ENCODE assay signal across 10 mouse cellular contexts in the genomic region with DNA sequence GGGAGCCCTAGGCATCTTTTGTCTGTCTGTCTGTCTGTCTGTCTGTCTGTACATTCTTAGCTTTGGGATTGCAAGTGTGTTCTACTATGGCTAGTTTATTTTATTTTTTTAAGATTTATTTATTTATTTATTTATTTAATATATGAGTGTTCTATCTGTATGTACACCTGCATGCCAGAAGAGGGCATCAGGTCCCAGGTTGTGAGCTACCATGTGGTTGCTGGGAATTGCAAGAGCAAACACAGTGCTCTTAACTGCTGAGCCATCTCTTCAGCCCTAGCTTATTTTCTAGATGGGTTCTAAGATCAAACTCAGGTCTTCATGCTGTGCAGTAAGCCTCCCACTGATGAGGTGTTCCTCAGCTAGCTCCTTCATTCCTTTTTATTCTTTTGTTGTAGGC. TPM values are rescaled to one million over a fixed set of nuclear protein-coding genes. Genes with fewer than 3 reads are reported as not detected.
DNase-seq lines count a peak whose midpoint lies in the region; ATAC-seq and TF ChIP-seq lines count a peak whose summit lies in the region.
"Had no signal": no experiment of that assay in that cellular context is flagged by ENCODE, and none has a peak within 500 bp of the region (broad histone marks: within the 10 kb centered on the region; RNA-seq: fewer than 3 reads in every experiment).

No protein-coding gene starts in this region.

- no peak overlapping the region for H3K27ac ChIP-seq in forebrain, postnatal 0 days (ENCODE audit: low read depth, low read length)
- no peak overlapping the region for H3K27ac ChIP-seq in forebrain, embryonic 13.5 days
- H3K27ac ChIP-seq in lung, embryonic 14.5 days (ENCODE audit: low read depth): no peak overlapping the region
- no peak overlapping the region for H3K27ac ChIP-seq in ES-Bruce4 (ENCODE audit: insufficient read depth, low read length)

- TF ChIP-seq CTCF in forebrain, postnatal 0 days (IDR thresholded peaks at IDR 0.05; ENCODE audit: low read depth): peak; percentile 54
- TF ChIP-seq CTCF in lung, embryonic 14.5 days (IDR thresholded peaks at IDR 0.05; ENCODE audit: low read depth): peak; percentile 50
- TF ChIP-seq CTCF in ES-Bruce4 (IDR thresholded peaks at IDR 0.05; ENCODE audit: low read depth, low read length): peak; percentile 36

- H3K27me3 ChIP-seq in forebrain, postnatal 0 days (ENCODE audit: insufficient read depth, low read length): no peaks in the 10 kb centered on the region
- H3K27me3 ChIP-seq in forebrain, embryonic 13.5 days: no peaks in the 10 kb centered on the region
- H3K27me3 ChIP-seq in lung, embryonic 14.5 days (ENCODE audit: insufficient read depth, low read length): no peaks in the 10 kb centered on the region
- H3K27me3 ChIP-seq in ES-Bruce4 (ENCODE audit: control insufficient read depth, insufficient read depth, low read length, poor library complexity, severe bottlenecking): no peaks in the 10 kb centered on the region
- H3K27me3 ChIP-seq: Patski had no signal

- TF ChIP-seq EP300 in ES-Bruce4 (IDR thresholded peaks at IDR 0.05; ENCODE audit: insufficient read depth, low read depth, low read length): no peak

- DNase-seq in forebrain, postnatal 0 days: peak; percentile 52
- peak; percentile 51 for DNase-seq in lung, embryonic 14.5 days
- no peak for DNase-seq in lung, postnatal 14 days
- no peak for DNase-seq in urinary bladder, postnatal 25 days (ENCODE audit: low spot score)
- no peak for DNase-seq in urinary bladder, postnatal 10 days (ENCODE audit: low spot score)
- DNase-seq: heart, postnatal 14 days had no signal

- no peak overlapping the region for H3K9ac ChIP-seq in forebrain, postnatal 0 days
- no peak overlapping the region for H3K9ac ChIP-seq in forebrain, embryonic 13.5 days
- H3K9ac ChIP-seq in lung, embryonic 14.5 days: no peak overlapping the region
- no peak overlapping the region for H3K9ac ChIP-seq in ES-Bruce4 (ENCODE audit: low read depth, poor library complexity, severe bottlenecking)

- H3K4me3 ChIP-seq in forebrain, postnatal 0 days (ENCODE audit: low read depth, low read length): no peak overlapping the region
- H3K4me3 ChIP-seq in forebrain, embryonic 13.5 days: no peak overlapping the region
- no peak overlapping the region for H3K4me3 ChIP-seq in lung, embryonic 14.5 days (ENCODE audit: low read depth, low read length)
- no peak overlapping the region for H3K4me3 ChIP-seq in ES-Bruce4 (ENCODE audit: low read depth, low read length)

- H3K36me3 ChIP-seq in forebrain, postnatal 0 days (ENCODE audit: insufficient read depth): peaks cover 64% of the 10 kb centered on the region
- peaks cover 63% of the 10 kb centered on the region for H3K36me3 ChIP-seq in forebrain, embryonic 13.5 days (ENCODE audit: poor library complexity, severe bottlenecking)
- H3K36me3 ChIP-seq in lung, embryonic 14.5 days (ENCODE audit: insufficient read depth): peaks cover 28% of the 10 kb centered on the region
- H3K36me3 ChIP-seq in ES-Bruce4 (ENCODE audit: control insufficient read depth, insufficient read depth, low read length, poor library complexity, severe bottlenecking): no peaks in the 10 kb centered on the region; the same call in 1 of the 2 replicates

- H3K4me2 ChIP-seq in forebrain, postnatal 0 days (ENCODE audit: low read depth): no peak overlapping the region
- no peak overlapping the region for H3K4me2 ChIP-seq in forebrain, embryonic 13.5 days
- no peak overlapping the region for H3K4me2 ChIP-seq in lung, embryonic 14.5 days

- TF ChIP-seq POLR2A in ES-Bruce4 (IDR thresholded peaks at IDR 0.05; ENCODE audit: insufficient read depth, low read length): no peak

- no peaks in the 10 kb centered on the region for H3K9me3 ChIP-seq in forebrain, postnatal 0 days (ENCODE audit: low read length)
- no peaks in the 10 kb centered on the region for H3K9me3 ChIP-seq in forebrain, embryonic 13.5 days (replicated peaks)
- H3K9me3 ChIP-seq in lung, embryonic 14.5 days (ENCODE audit: low read depth, low read length): no peaks in the 10 kb centered on the region
- no peaks in the 10 kb centered on the region for H3K9me3 ChIP-seq in ES-Bruce4 (replicated peaks; ENCODE audit: control insufficient read depth, insufficient read depth, low read length, poor library complexity, severe bottlenecking)

- H3K4me1 ChIP-seq in forebrain, postnatal 0 days (ENCODE audit: insufficient read depth): no peaks in the 10 kb centered on the region
- H3K4me1 ChIP-seq in forebrain, embryonic 13.5 days: peaks cover 5% of the 10 kb centered on the region
- H3K4me1 ChIP-seq in lung, embryonic 14.5 days (ENCODE audit: insufficient read depth): no peaks in the 10 kb centered on the region
- peaks cover 6% of the 10 kb centered on the region for H3K4me1 ChIP-seq in ES-Bruce4 (ENCODE audit: control insufficient read depth, insufficient read depth, low read length)

- ATAC-seq in forebrain, postnatal 0 days: peak; percentile 65; the same call in 1 of the 2 replicates
- ATAC-seq in forebrain, embryonic 13.5 days: no peak
- no peak for ATAC-seq in lung, embryonic 14.5 days (ENCODE audit: insufficient read depth)
- ATAC-seq in megakaryocyte progenitor cell, adult 5-6 weeks (replicated peaks; ENCODE audit: poor library complexity): peak; percentile 47
- ATAC-seq: Patski had no signal

RNA-seq across cellular contexts. Expression of a gene that starts 9.5 kb away (rescaled TPM):
- 24.6 and 28.8 TPM in 2 replicates for total RNA-seq in forebrain, postnatal 0 days (2014; rRNA removed)
- polyA plus RNA-seq in forebrain, postnatal 0 days (2015; fragmentation: Nextera tagmentation; extraction: Ambion mirVana): 12.8 and 18.3 TPM in 2 replicates
- polyA plus RNA-seq in forebrain, embryonic 13.5 days (2015; fragmentation: Nextera tagmentation; extraction: Ambion mirVana): 11.9 and 14.4 TPM in 2 replicates
- polyA plus RNA-seq in lung, embryonic 14.5 days (2014; fragmentation: Nextera tagmentation; extraction: Ambion mirVana): 6.0 and 6.2 TPM in 2 replicates
- 8.3 and 9.9 TPM in 2 replicates for polyA plus RNA-seq in ES-Bruce4 (2011; ENCODE audit: insufficient read depth, insufficient read length, low read depth, missing spikeins)
- 14.3 and 18.1 TPM in 2 replicates for total RNA-seq in megakaryocyte progenitor cell, adult 5-6 weeks (2015)
- 14.2 and 15.7 TPM in 2 replicates for total RNA-seq in megakaryocyte progenitor cell, adult 5-6 weeks (2017)

RNA-seq across cellular contexts. Expression of a gene that starts 11.7 kb away (rescaled TPM):
- 2,022 and 2,511 TPM in 2 replicates for total RNA-seq in forebrain, postnatal 0 days (2014; rRNA removed)
- polyA plus RNA-seq in forebrain, postnatal 0 days (2015; fragmentation: Nextera tagmentation; extraction: Ambion mirVana): 1,543 and 1,551 TPM in 2 replicates
- polyA plus RNA-seq in forebrain, embryonic 13.5 days (2015; fragmentation: Nextera tagmentation; extraction: Ambion mirVana): 1,974 and 2,008 TPM in 2 replicates
- 1,954 TPM in 2 replicates for polyA plus RNA-seq in lung, embryonic 14.5 days (2014; fragmentation: Nextera tagmentation; extraction: Ambion mirVana)
- 933 and 990 TPM in 2 replicates for polyA plus RNA-seq in ES-Bruce4 (2011; ENCODE audit: insufficient read depth, insufficient read length, low read depth, missing spikeins)
- total RNA-seq in megakaryocyte progenitor cell, adult 5-6 weeks (2015): 3,979 and 4,068 TPM in 2 replicates
- total RNA-seq in megakaryocyte progenitor cell, adult 5-6 weeks (2017): 1,418 and 1,569 TPM in 2 replicates

RNA-seq across cellular contexts. Expression of a gene that starts 22.8 kb away (rescaled TPM):
- 47.2 and 56.0 TPM in 2 replicates for total RNA-seq in forebrain, postnatal 0 days (2014; rRNA removed)
- polyA plus RNA-seq in forebrain, postnatal 0 days (2015; fragmentation: Nextera tagmentation; extraction: Ambion mirVana): 39.6 and 43.5 TPM in 2 replicates
- polyA plus RNA-seq in forebrain, embryonic 13.5 days (2015; fragmentation: Nextera tagmentation; extraction: Ambion mirVana): 49.1 and 58.3 TPM in 2 replicates
- polyA plus RNA-seq in lung, embryonic 14.5 days (2014; fragmentation: Nextera tagmentation; extraction: Ambion mirVana): 58.5 and 70.6 TPM in 2 replicates
- 75.1 and 78.4 TPM in 2 replicates for polyA plus RNA-seq in ES-Bruce4 (2011; ENCODE audit: insufficient read depth, insufficient read length, low read depth, missing spikeins)
- total RNA-seq in megakaryocyte progenitor cell, adult 5-6 weeks (2015): 42.8 and 43.7 TPM in 2 replicates
- 82.3 and 83.8 TPM in 2 replicates for total RNA-seq in megakaryocyte progenitor cell, adult 5-6 weeks (2017)

RNA-seq across cellular contexts. Expression of a gene that starts 37.0 kb away (rescaled TPM):
- total RNA-seq in forebrain, postnatal 0 days (2014; rRNA removed): 32.5 and 43.5 TPM in 2 replicates
- polyA plus RNA-seq in forebrain, postnatal 0 days (2015; fragmentation: Nextera tagmentation; extraction: Ambion mirVana): 18.9 and 25.8 TPM in 2 replicates
- 146 and 153 TPM in 2 replicates for polyA plus RNA-seq in forebrain, embryonic 13.5 days (2015; fragmentation: Nextera tagmentation; extraction: Ambion mirVana)
- polyA plus RNA-seq in lung, embryonic 14.5 days (2014; fragmentation: Nextera tagmentation; extraction: Ambion mirVana): 151 and 167 TPM in 2 replicates
- polyA plus RNA-seq in ES-Bruce4 (2011; ENCODE audit: insufficient read depth, insufficient read length, low read depth, missing spikeins): 383 and 401 TPM in 2 replicates
- 205 and 228 TPM in 2 replicates for total RNA-seq in megakaryocyte progenitor cell, adult 5-6 weeks (2015)
- 207 and 256 TPM in 2 replicates for total RNA-seq in megakaryocyte progenitor cell, adult 5-6 weeks (2017)

RNA-seq across cellular contexts. Expression of a gene that starts 37.1 kb away (rescaled TPM):
- total RNA-seq in forebrain, postnatal 0 days (2014; rRNA removed): 51.3 and 54.0 TPM in 2 replicates
- 146 and 148 TPM in 2 replicates for polyA plus RNA-seq in forebrain, postnatal 0 days (2015; fragmentation: Nextera tagmentation; extraction: Ambion mirVana)
- 193 and 202 TPM in 2 replicates for polyA plus RNA-seq in forebrain, embryonic 13.5 days (2015; fragmentation: Nextera tagmentation; extraction: Ambion mirVana)
- polyA plus RNA-seq in lung, embryonic 14.5 days (2014; fragmentation: Nextera tagmentation; extraction: Ambion mirVana): 202 and 205 TPM in 2 replicates
- 113 TPM in 2 replicates for polyA plus RNA-seq in ES-Bruce4 (2011; ENCODE audit: insufficient read depth, insufficient read length, low read depth, missing spikeins)
- 144 and 171 TPM in 2 replicates for total RNA-seq in megakaryocyte progenitor cell, adult 5-6 weeks (2015)
- 128 and 156 TPM in 2 replicates for total RNA-seq in megakaryocyte progenitor cell, adult 5-6 weeks (2017)

Comparison
In these comparisons a context has a peak if more than half of its experiments do, and no peak if none do; other contexts are left out.
1. ATAC-seq: peak in forebrain, postnatal 0 days (single experiment) and megakaryocyte progenitor cell, adult 5-6 weeks (single experiment); none in forebrain, embryonic 13.5 days (single experiment) and lung, embryonic 14.5 days (single experiment).
2. DNase-seq: peak in forebrain, postnatal 0 days (single experiment) and lung, embryonic 14.5 days (single experiment); none in lung, postnatal 14 days (single experiment), urinary bladder, postnatal 25 days (single experiment) and urinary bladder, postnatal 10 days (single experiment).
3. Peak in every context shown above with its lines, with median percentiles within 50 percentile points of each other: CTCF ChIP-seq.